In genomic region chr19:29271147-29271578, GRCm38 (mm10) we compare ENCODE assay signal across 9 mouse cellular contexts. TPM values are rescaled to one million over a fixed set of nuclear protein-coding genes. Genes with fewer than 3 reads are reported as not detected.
DNase-seq lines count a peak whose midpoint lies in the region; ATAC-seq lines count a peak whose summit lies in the region.
"Had no signal": no experiment of that assay in that cellular context is flagged by ENCODE, and none has a peak within 500 bp of the region (broad histone marks: within the 10 kb centered on the region; RNA-seq: fewer than 3 reads in every experiment).

No protein-coding gene starts in this region.

- H3K27ac ChIP-seq in forebrain, embryonic 13.5 days: no peak overlapping the region
- no peak overlapping the region for H3K27ac ChIP-seq in hindbrain, embryonic 13.5 days
- H3K27ac ChIP-seq: lung, embryonic 15.5 days had no signal

- no peak overlapping the region for H3K9ac ChIP-seq in forebrain, embryonic 13.5 days
- H3K9ac ChIP-seq in hindbrain, embryonic 13.5 days: no peak overlapping the region
- H3K9ac ChIP-seq: lung, embryonic 15.5 days had no signal

- ATAC-seq in common myeloid progenitor, adult 5-6 weeks (replicated peaks; ENCODE audit: low read depth, poor library complexity, severe bottlenecking): peak; percentile 73
- no peak for ATAC-seq in forebrain, embryonic 13.5 days
- ATAC-seq in hindbrain, embryonic 13.5 days (ENCODE audit: low FRiP score): no peak

- H3K4me3 ChIP-seq in forebrain, embryonic 13.5 days: no peak overlapping the region
- no peak overlapping the region for H3K4me3 ChIP-seq in hindbrain, embryonic 13.5 days
- H3K4me3 ChIP-seq: lung, embryonic 15.5 days had no signal

- no peaks in the 10 kb centered on the region for H3K9me3 ChIP-seq in forebrain, embryonic 13.5 days (replicated peaks)
- no peaks in the 10 kb centered on the region for H3K9me3 ChIP-seq in hindbrain, embryonic 13.5 days
- H3K9me3 ChIP-seq: lung, embryonic 15.5 days had no signal

- H3K4me1 ChIP-seq in forebrain, embryonic 13.5 days: 0 out of 2 replicates have a peak, but pooled peaks cover 5% of the 10 kb centered on the region
- peaks cover 6% of the 10 kb centered on the region for H3K4me1 ChIP-seq in hindbrain, embryonic 13.5 days (replicated peaks)
- H3K4me1 ChIP-seq: lung, embryonic 15.5 days had no signal

- DNase-seq in adrenal gland, adult 2 months: peak; percentile 60
- no peak for DNase-seq in adrenal gland, adult 18-20 months (ENCODE audit: low spot score in 2 of 2)
- peak; percentile 49 to 69 for DNase-seq in lung, adult 18-20 months
- DNase-seq in lung, postnatal 4 days: no peak
- DNase-seq in left cerebral cortex, adult 8-10 months (ENCODE audit: low spot score in 2 of 2): peak; percentile 51 to 74

- no peak overlapping the region for H3K4me2 ChIP-seq in forebrain, embryonic 13.5 days
- no peak overlapping the region for H3K4me2 ChIP-seq in hindbrain, embryonic 13.5 days
- H3K4me2 ChIP-seq: lung, embryonic 15.5 days had no signal

- H3K36me3 ChIP-seq in forebrain, embryonic 13.5 days (ENCODE audit: poor library complexity, severe bottlenecking): 0 out of 2 replicates have a peak, but pooled peaks cover 10% of the 10 kb centered on the region
- peaks cover 10% of the 10 kb centered on the region for H3K36me3 ChIP-seq in hindbrain, embryonic 13.5 days
- H3K36me3 ChIP-seq: lung, embryonic 15.5 days had no signal

- WGBS in forebrain, embryonic 13.5 days: 83% methylated on average over 12 of the region's 12 CpGs
- 83% methylated on average over 12 of the region's 12 CpGs for WGBS in hindbrain, embryonic 13.5 days

- no peaks in the 10 kb centered on the region for H3K27me3 ChIP-seq in forebrain, embryonic 13.5 days
- no peaks in the 10 kb centered on the region for H3K27me3 ChIP-seq in hindbrain, embryonic 13.5 days
- H3K27me3 ChIP-seq: lung, embryonic 15.5 days had no signal

RNA-seq across cellular contexts. Expression of gene Jak2, which starts 19.5 kb away (rescaled TPM):
- total RNA-seq in adrenal gland, adult 2 months (2021): 10 to 100 TPM; 18.2 to 19.2 TPM
- 3.1 and 3.2 TPM in 2 replicates for polyA plus RNA-seq in adrenal gland, adult 2 months (2012; rRNA removed)
- total RNA-seq in adrenal gland, adult 18-20 months (2021): 10 to 100 TPM; 13.0 to 18.2 TPM
- 65.1 and 70.8 TPM in 2 replicates for total RNA-seq in common myeloid progenitor, adult 5-6 weeks (2017)
- 10 to 100 TPM; 34.2 to 39.8 (median 35.1) TPM for total RNA-seq in left cerebral cortex, adult 8-10 months (2022)
- 10.1 and 10.7 TPM in 2 replicates for polyA plus RNA-seq in forebrain, embryonic 13.5 days (2015; fragmentation: Nextera tagmentation; extraction: Ambion mirVana)
- polyA plus RNA-seq in hindbrain, embryonic 13.5 days (2015; fragmentation: Nextera tagmentation; extraction: Ambion mirVana): 12.1 and 12.3 TPM in 2 replicates

RNA-seq across cellular contexts. Expression of gene Insl6, which starts 54.0 kb away (rescaled TPM):
- total RNA-seq in adrenal gland, adult 2 months (2021): 1 to 10 TPM in 1 of 2 experiments, under 1 TPM in 1; 0.58 to 1.3 TPM
- polyA plus RNA-seq in adrenal gland, adult 2 months (2012; rRNA removed): 0.36 and 0.39 TPM in 2 replicates
- 1 to 10 TPM in 1 of 2 experiments, under 1 TPM in 1; 0.76 to 1.5 TPM for total RNA-seq in adrenal gland, adult 18-20 months (2021)
- 5.3 and 6.1 TPM in 2 replicates for total RNA-seq in common myeloid progenitor, adult 5-6 weeks (2017)
- total RNA-seq in left cerebral cortex, adult 8-10 months (2022): 1 to 10 TPM in 1 of 4 experiments, under 1 TPM in 1, not detected in 2; 0.57 to 1.4 TPM
- polyA plus RNA-seq in forebrain, embryonic 13.5 days (2015; fragmentation: Nextera tagmentation; extraction: Ambion mirVana): 3.4 and 3.6 TPM in 2 replicates
- polyA plus RNA-seq in hindbrain, embryonic 13.5 days (2015; fragmentation: Nextera tagmentation; extraction: Ambion mirVana): 2.9 and 3.8 TPM in 2 replicates

Comparison
In these comparisons a context has a peak if more than half of its experiments do, and no peak if none do; other contexts are left out.
1. DNase-seq: peak in adrenal gland, adult 2 months (single experiment), lung, adult 18-20 months (2 of 2) and left cerebral cortex, adult 8-10 months (2 of 2); none in adrenal gland, adult 18-20 months (0 of 2) and lung, postnatal 4 days (0 of 2).